Mouse (Mus musculus): ENCODE measurements at regions not wholly inside any gene's neighbourhood (a gene's known extent, or its start where the extent isn't known, plus 50 kb on each side); places are given as distances from the start of the nearest gene placed in this dataset.

DNA sequence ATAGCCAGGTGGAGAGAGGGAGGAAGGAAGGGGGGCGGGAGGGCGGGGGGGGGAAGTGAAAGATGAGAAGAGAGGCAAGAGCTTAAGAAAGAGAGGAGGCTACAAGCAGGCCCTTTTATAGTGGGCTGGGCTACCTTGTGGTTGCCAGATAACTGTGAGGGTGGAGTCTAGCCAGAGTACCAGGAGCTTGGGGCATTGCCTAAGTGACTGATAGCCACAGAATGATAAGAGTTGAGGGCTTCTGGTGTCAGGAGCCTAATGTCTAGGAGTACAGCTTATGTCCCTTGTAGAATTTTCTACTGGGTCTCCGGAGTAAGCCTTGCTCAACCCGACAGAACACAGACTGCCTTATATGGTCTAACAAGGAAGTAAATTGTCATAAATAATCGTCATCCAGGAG is 567.4 kb upstream of the Cdh8 start:
- TF ChIP-seq POLR2A (IDR thresholded peaks at IDR 0.05; ENCODE audit: control insufficient read depth, low read depth, low read length) (no peak), CTCF (IDR thresholded peaks at IDR 0.05; ENCODE audit: control insufficient read depth, insufficient read depth, insufficient replicate concordance, low read depth, low read length) (no peak)

All from testis, adult 2 months (tissue).